Mouse (Mus musculus): ENCODE results near the gene Psmb8. TPM values are rescaled to one million over a fixed set of nuclear protein-coding genes. Genes with fewer than 3 reads are reported as not detected.
"Not testable (repeated sequence)": the region's sequence is repeated elsewhere in the genome, so short reads cannot be mapped to it uniquely, and the experiment has no call there.

Gene Psmb8
- polyA plus RNA-seq, 1 experiment, result 293 TPM

- Histone ChIP-seq H3K36me3 (ENCODE audit: control insufficient read depth, insufficient read depth, low read length) (no peaks in the 10 kb centered on the region), H3K4me3 (ENCODE audit: low read depth, low read length) (no peak overlapping the region), H3K4me1 (ENCODE audit: control insufficient read depth, insufficient read depth, insufficient read length, low read length) (no peaks in the 10 kb centered on the region), H3K27ac (ENCODE audit: insufficient read depth, low read depth, low read length) (no peak overlapping the region), H3K27me3 (ENCODE audit: control insufficient read depth, insufficient read depth, low read length) (no peaks in the 10 kb centered on the region)
- TF ChIP-seq POLR2A (IDR thresholded peaks at IDR 0.05; ENCODE audit: low read depth, low read length), result no peak
- TF ChIP-seq CTCF (IDR thresholded peaks at IDR 0.05; ENCODE audit: extremely low read depth, insufficient read length, insufficient replicate concordance, low read depth, low read length), result no peak
- WGBS, result 95% methylated on average over 3 of the region's 3 CpGs
These were observed 27.3 kb downstream of the Psmb8 start for GRCm38 (mm10) chr17:34224816-34225215.

DNA sequence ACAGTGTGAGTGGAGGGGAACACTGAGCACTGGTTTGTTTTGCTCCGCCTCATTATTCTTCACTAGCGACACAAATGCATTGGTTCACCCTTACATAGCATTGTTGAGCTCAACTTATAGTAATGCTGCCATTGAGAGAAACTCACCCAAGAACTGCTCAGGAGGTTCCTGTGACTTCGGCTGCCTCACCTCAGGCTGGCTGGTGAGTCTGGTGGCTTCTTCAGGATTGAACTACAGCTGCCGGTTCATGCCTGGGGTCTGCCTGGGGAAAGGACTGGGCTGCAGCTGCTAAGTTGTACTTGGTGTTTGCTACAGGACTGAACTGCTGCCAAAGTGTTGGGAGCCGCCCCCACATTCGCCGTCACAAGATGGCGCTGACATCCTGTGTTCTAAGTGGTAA is 27.9 kb downstream of the Psmb8 start:
- H3K36me3 ChIP-seq (ENCODE audit: control insufficient read depth, insufficient read depth, low read length), result no peaks in the 10 kb centered on the region
- TF ChIP-seq CTCF (IDR thresholded peaks at IDR 0.05; ENCODE audit: extremely low read depth, insufficient read length, insufficient replicate concordance, low read depth, low read length), result no peak
- TF ChIP-seq POLR2A (IDR thresholded peaks at IDR 0.05; ENCODE audit: low read depth, low read length), result no peak
- H3K4me1 ChIP-seq (ENCODE audit: control insufficient read depth, insufficient read depth, insufficient read length, low read length), result no peaks in the 10 kb centered on the region
- 96% methylated on average over 8 of the region's 8 CpGs for WGBS
- no peaks in the 10 kb centered on the region for H3K27me3 ChIP-seq (ENCODE audit: control insufficient read depth, insufficient read depth, low read length)
- no peak overlapping the region for H3K27ac ChIP-seq (ENCODE audit: insufficient read depth, low read depth, low read length)
- H3K4me3 ChIP-seq (ENCODE audit: low read depth, low read length), result no peak overlapping the region

GRCm38 (mm10) chr17:34225911-34226310 is 28.4 kb downstream of the Psmb8 start:
- H3K4me1 ChIP-seq (ENCODE audit: control insufficient read depth, insufficient read depth, insufficient read length, low read length); H3K27me3 ChIP-seq (ENCODE audit: control insufficient read depth, insufficient read depth, low read length); H3K4me3 ChIP-seq (ENCODE audit: low read depth, low read length); H3K36me3 ChIP-seq (ENCODE audit: control insufficient read depth, insufficient read depth, low read length); H3K27ac ChIP-seq (ENCODE audit: insufficient read depth, low read depth, low read length): not testable (repeated sequence)
- WGBS, result 97% methylated on average over 17 of the region's 23 CpGs

DNA sequence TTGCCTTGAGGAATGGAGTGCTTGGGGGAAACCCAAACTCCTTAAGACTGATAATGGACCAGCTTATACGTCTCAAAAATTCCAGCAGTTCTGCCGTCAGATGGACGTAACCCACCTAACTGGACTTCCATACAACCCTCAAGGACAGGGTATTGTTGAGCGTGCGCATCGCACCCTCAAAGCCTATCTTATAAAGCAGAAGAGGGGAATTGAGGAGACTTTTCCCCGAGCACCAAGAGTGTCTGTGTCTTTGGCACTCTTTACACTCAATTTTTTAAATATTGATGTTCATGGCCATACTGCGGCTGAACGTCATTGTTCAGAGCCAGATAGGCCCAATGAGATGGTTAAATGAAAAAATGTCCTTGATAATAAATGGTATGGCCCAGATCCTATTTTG is 33.5 kb downstream of the Psmb8 start:
- not testable (repeated sequence) for H3K36me3 ChIP-seq (ENCODE audit: control insufficient read depth, insufficient read depth, low read length); H3K27ac ChIP-seq (ENCODE audit: insufficient read depth, low read depth, low read length); H3K4me3 ChIP-seq (ENCODE audit: low read depth, low read length); H3K4me1 ChIP-seq (ENCODE audit: control insufficient read depth, insufficient read depth, insufficient read length, low read length); H3K27me3 ChIP-seq (ENCODE audit: control insufficient read depth, insufficient read depth, low read length)
- WGBS, result 93% methylated on average over 9 of the region's 9 CpGs

DNA sequence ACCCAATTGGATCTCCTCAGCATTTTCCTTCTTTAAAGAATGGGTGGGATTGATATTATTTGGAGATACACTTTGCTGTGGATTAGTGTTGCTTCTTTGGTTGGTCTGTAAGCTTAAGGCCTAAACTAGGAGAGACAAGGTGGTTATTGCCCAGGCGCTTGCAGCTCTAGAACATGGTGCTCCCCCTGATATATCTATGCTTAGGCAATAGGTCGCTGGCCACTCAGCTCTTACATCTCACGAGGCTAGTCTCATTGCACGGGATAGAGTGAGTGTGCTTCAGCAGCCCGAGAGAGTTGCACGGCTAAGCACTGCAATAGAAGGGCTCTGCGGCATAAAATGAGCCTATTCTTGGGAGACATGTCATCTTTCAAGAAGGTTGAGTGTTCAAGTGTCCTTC is 34.5 kb downstream of the Psmb8 start:
- H3K4me1 ChIP-seq (ENCODE audit: control insufficient read depth, insufficient read depth, insufficient read length, low read length); H3K4me3 ChIP-seq (ENCODE audit: low read depth, low read length); H3K27ac ChIP-seq (ENCODE audit: insufficient read depth, low read depth, low read length); H3K27me3 ChIP-seq (ENCODE audit: control insufficient read depth, insufficient read depth, low read length); H3K36me3 ChIP-seq (ENCODE audit: control insufficient read depth, insufficient read depth, low read length): not testable (repeated sequence)
- 95% methylated on average over 7 of the region's 7 CpGs for WGBS

GRCm38 (mm10) chr17:34234926-34235325 is 37.4 kb downstream of the Psmb8 start:
- no peaks in the 10 kb centered on the region for H3K36me3 ChIP-seq (ENCODE audit: control insufficient read depth, insufficient read depth, low read length)
- H3K27me3 ChIP-seq (ENCODE audit: control insufficient read depth, insufficient read depth, low read length), result no peaks in the 10 kb centered on the region
- no peaks in the 10 kb centered on the region for H3K4me1 ChIP-seq (ENCODE audit: control insufficient read depth, insufficient read depth, insufficient read length, low read length)
- no peak overlapping the region for H3K4me3 ChIP-seq (ENCODE audit: low read depth, low read length)
- WGBS, result 19% methylated on average over 9 of the region's 9 CpGs
- H3K27ac ChIP-seq (ENCODE audit: insufficient read depth, low read depth, low read length), result no peak overlapping the region
- TF ChIP-seq CTCF (IDR thresholded peaks at IDR 0.05; ENCODE audit: extremely low read depth, insufficient read length, insufficient replicate concordance, low read depth, low read length) (peak; percentile 92; the same call in 1 of the 2 replicates), POLR2A (IDR thresholded peaks at IDR 0.05; ENCODE audit: low read depth, low read length) (no peak)

GRCm38 (mm10) chr17:34236691-34237090 is 39.2 kb downstream of the Psmb8 start:
- Histone ChIP-seq H3K4me1 (ENCODE audit: control insufficient read depth, insufficient read depth, insufficient read length, low read length) (no peaks in the 10 kb centered on the region), H3K4me3 (ENCODE audit: low read depth, low read length) (no peak overlapping the region), H3K27ac (ENCODE audit: insufficient read depth, low read depth, low read length) (no peak overlapping the region), H3K27me3 (ENCODE audit: control insufficient read depth, insufficient read depth, low read length) (no peaks in the 10 kb centered on the region), H3K36me3 (ENCODE audit: control insufficient read depth, insufficient read depth, low read length) (no peaks in the 10 kb centered on the region)
- TF ChIP-seq POLR2A (IDR thresholded peaks at IDR 0.05; ENCODE audit: low read depth, low read length) (no peak), CTCF (IDR thresholded peaks at IDR 0.05; ENCODE audit: extremely low read depth, insufficient read length, insufficient replicate concordance, low read depth, low read length) (no peak)
- WGBS, result 69% methylated on average over 5 of the region's 5 CpGs

- Histone ChIP-seq H3K36me3 (ENCODE audit: control insufficient read depth, insufficient read depth, low read length) (no peaks in the 10 kb centered on the region), H3K27me3 (ENCODE audit: control insufficient read depth, insufficient read depth, low read length) (no peaks in the 10 kb centered on the region), H3K27ac (ENCODE audit: insufficient read depth, low read depth, low read length) (no peak overlapping the region), H3K4me1 (ENCODE audit: control insufficient read depth, insufficient read depth, insufficient read length, low read length) (no peaks in the 10 kb centered on the region), H3K4me3 (ENCODE audit: low read depth, low read length) (no peak overlapping the region)
- TF ChIP-seq CTCF (IDR thresholded peaks at IDR 0.05; ENCODE audit: extremely low read depth, insufficient read length, insufficient replicate concordance, low read depth, low read length), result no peak
- TF ChIP-seq POLR2A (IDR thresholded peaks at IDR 0.05; ENCODE audit: low read depth, low read length), result no peak
- 76% methylated on average over 3 of the region's 3 CpGs for WGBS
These were observed 40.2 kb downstream of the Psmb8 start for GRCm38 (mm10) chr17:34237741-34238140.
